Mouse (Mus musculus): ENCODE results near the gene Tnfrsf17.

The Tnfrsf17 gene

DNA sequence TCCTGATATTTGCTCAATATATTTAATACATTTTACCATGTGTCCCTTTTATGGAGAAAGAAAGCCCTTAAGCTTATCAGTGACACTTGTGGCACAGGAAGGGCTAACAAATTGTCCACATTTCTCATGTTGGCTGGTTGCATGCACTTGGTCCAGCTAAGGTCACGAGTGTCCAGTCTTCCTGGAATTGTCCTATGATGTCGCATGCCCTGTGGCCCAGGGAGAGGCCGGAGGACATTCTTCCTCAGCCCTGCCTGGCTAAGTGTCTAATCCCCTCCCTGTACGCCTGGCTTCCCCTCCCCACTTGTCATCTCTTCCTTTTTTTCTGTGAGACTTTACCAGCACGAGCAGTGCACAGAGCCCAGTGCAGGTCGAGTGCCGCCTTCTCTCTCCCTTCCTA is 38.3 kb downstream of the Tnfrsf17 start:
- WGBS = 79% methylated on average over 7 of the region's 7 CpGs

DNA sequence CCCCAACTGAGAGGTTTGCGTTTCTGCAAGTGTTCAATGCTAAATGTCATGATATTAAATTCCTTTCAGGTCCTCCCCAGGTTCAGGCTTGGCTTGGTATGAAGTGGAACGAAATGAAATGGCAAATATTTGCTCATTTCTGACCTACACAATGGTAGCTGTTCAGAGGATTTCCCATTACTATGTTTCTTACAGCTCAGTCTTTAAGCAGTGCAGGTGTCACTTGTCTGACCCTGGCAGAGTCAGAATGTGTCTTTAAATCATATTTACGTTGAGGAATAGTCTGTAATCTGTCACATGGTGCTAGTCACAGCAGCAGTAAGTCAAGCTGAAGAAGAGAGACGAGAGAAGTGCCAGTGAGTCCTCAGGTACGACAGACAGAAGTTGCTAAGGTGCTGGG is 45.6 kb downstream of the Tnfrsf17 start:
- WGBS = 90% methylated on average over 5 of the region's 5 CpGs

DNA sequence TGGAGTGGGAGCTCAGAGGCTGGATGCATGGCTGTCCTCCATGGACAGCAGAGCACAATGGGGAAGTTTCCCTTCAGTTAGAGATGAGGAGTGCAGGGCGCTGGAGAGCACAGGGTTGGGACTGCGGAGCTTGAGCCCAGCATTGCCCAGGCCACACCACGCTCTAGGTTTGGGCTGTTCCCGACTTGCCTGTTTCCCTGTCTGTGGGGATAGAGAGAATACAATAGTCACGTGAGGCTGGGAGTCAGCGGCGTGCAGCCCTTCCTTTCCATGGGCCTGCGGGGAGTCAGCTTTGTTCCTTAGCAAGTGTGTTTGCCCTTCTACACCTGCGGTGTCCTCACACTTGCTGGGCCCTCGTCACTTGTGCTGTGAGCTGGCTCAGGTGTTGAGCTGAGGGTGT is 46.3 kb downstream of the Tnfrsf17 start:
- 72% methylated on average over 10 of the region's 10 CpGs for WGBS

DNA sequence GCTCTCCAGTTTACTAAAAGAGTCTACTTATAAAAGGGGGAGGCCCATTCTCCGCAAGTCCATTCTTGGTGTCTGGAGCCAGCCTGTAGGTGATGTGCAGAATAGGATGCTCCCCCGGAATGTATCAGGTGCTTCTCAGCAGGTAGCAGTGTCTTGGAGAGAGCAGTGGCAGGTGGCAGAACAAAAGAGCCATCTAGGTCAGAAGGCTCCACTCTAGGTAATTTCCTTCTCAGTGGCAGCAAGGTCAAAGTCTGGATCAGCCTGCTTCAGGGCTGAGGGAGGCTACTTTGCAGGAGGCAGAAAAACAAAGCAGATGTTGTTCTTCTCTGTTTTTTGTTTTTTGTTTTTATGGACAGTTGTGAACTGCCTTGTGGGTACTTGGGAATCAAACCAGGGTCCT is 47.0 kb downstream of the Tnfrsf17 start:
- WGBS = 93% methylated on average over 2 of the region's 2 CpGs

DNA sequence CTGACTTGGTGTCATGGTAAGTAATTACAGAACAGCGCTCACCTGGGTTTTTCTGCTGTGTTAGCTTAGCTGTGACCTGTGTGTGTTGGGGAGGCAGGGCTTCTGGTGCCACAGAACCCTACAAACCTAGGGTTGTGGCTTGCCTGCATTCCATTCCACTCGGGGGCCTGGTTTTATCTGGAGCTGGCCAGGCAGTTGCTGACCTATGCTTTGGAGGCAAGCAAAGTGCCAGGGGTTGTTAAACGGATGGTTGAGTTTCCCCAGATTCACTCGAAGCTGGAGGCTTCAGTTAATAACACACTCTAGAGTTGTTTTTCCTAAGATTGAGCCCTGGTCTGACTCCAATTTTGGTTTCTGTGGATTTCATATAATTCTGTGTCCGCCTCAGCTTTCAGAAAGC is 52.0 kb downstream of the Tnfrsf17 start:
- WGBS = 86% methylated on average over 5 of the region's 5 CpGs

DNA sequence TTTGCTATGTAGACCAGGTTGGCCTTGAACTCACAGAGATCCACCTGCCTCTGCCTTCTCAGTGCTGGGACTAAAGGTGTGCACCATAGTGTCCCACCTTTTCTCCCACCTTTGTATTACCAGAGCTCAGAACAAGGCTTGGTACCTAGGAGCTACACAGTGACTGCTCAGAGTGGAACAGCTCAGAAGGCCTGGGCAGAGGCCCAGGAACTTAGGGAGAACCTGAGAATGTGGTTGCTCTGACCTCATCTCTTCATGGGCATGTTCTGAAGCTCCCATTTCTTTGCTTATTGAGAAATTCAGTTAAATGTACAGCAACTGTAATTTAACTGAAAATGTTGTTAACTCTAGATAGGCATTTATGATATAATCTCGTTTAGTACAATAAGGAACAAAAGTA is 53.2 kb downstream of the Tnfrsf17 start:
- WGBS = 80% methylated on average over 1 of the region's 1 CpGs

DNA sequence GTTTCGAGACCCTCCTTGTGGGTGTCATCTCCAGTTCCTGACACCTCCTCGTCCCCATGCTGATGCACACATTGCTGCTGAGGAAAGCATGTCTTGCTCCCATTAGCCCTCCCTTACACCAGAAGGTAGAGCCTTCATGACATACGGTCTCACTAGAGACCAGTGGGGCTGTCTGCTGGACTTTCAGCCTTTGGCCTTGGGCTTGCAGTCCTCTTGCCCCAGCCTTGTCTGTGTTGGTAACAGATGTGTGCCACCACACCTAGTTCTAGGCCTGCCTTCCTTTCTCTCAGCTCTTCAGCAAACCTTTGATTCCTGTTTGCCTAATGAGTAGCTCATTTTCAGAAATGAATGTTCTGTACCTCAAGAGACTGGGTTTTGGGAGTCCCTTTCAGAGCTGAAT is 54.8 kb downstream of the Tnfrsf17 start:
- WGBS = 96% methylated on average over 3 of the region's 3 CpGs

DNA sequence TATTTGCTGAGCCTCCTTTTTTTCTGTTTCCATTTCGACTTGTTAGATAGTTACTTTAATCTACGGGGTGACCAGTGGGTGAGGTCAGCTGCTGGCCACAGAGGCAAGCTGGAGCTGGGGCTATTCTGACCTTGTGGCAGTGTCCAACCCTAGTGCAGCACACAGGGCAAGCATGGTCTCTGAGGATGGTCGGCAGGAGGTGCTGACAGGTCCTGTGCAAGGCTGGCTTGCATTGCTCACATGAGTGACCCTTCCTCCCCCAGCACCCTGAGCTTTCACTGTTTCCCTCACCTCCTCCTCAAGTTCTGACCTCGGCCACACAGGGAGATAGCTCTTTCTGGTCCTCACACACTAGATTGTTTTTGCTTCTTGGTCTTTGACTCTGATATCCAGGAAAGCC is 55.5 kb downstream of the Tnfrsf17 start:
- WGBS = 73% methylated on average over 4 of the region's 4 CpGs

DNA sequence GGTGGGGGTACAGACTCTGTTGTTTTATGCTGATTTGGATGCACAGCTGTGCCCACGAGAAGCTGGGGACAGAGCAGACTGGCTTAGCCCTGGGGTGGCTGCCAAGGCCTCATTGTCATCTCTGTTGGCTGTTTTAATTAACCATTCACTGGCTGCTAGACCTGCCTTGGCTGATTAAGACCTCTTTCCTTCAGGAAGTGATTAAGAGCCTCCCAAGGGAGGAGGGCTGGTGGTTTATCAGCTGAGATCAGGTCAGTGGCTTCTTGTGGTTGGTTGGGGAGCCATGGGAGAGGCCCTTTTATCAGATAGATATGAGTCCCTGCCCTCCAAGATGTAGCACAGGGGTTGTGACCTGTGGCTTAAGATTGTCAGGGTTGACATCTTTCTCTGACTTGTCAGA is 56.0 kb downstream of the Tnfrsf17 start:
- WGBS = 29% methylated on average over 1 of the region's 1 CpGs
